Mouse (Mus musculus): ENCODE measurements around the gene Nemp1.

GRCm38 (mm10) chr10:127663590-127663989, 3.1 kb upstream of the Nemp1 start:
- TF ChIP-seq CTCF (IDR thresholded peaks at IDR 0.05; ENCODE audit: low read depth) (no peak), EP300 (IDR thresholded peaks at IDR 0.05; ENCODE audit: low read depth) (no peak)

All from liver, postnatal 0 days (tissue).